8 mouse cellular contexts compared by ENCODE assay signal in genomic region chr14:13198491-13198890, GRCm38 (mm10).
A peak's percentile ranks its signal among the peaks of the same experiment; 100 is the strongest.
DNase-seq lines count a peak whose midpoint lies in the region; ATAC-seq and TF ChIP-seq lines count a peak whose summit lies in the region.

No protein-coding gene starts in this region.

- no peak for TF ChIP-seq EP300 in liver, embryonic 14.5 days (IDR thresholded peaks at IDR 0.05; ENCODE audit: low read depth)

- peak; percentile 9; the same call in 1 of the 2 replicates for TF ChIP-seq CTCF in liver, embryonic 14.5 days (IDR thresholded peaks at IDR 0.05; ENCODE audit: low read depth)

- no peak overlapping the region for H3K4me2 ChIP-seq in liver, embryonic 14.5 days (ENCODE audit: low read depth)
- no peak overlapping the region for H3K4me2 ChIP-seq in embryonic facial prominence, embryonic 14.5 days (ENCODE audit: low read depth, low read length)

- peak; percentile 42 for DNase-seq in adrenal gland, postnatal 10 days
- DNase-seq in adrenal gland, adult 8-10 months, result no peak
- no peak for DNase-seq in liver, embryonic 14.5 days (ENCODE audit: low read depth in 3 of 3, low spot score in 3 of 3)
- DNase-seq in liver, result no peak
- DNase-seq in embryonic facial prominence, embryonic 14.5 days (ENCODE audit: low spot score), result peak; percentile 69
- peak; percentile 59 to 84 for DNase-seq in left cerebral cortex, postnatal 25 days (ENCODE audit: low spot score in 2 of 2)
- no peak for DNase-seq in yolk sac, embryonic 10.5 days (ENCODE audit: low spot score)
- no peak for DNase-seq in T-cell, adult 2 months (ENCODE audit: low spot score)

- intact Hi-C loops in left cerebral cortex, postnatal 25 days (cut with DNase I), result loop anchor here (1.0 to 2.0 kb wide), 3 partner anchors 376 to 624 kb away; partner anchors contain the start of gene Cadps

- no peaks in the 10 kb centered on the region for H3K9me3 ChIP-seq in liver, embryonic 14.5 days (ENCODE audit: control insufficient read depth, low read length)
- H3K9me3 ChIP-seq in embryonic facial prominence, embryonic 14.5 days (ENCODE audit: control insufficient read depth, low read length), result no peaks in the 10 kb centered on the region

- H3K4me1 ChIP-seq in liver, embryonic 14.5 days (replicated peaks; ENCODE audit: control insufficient read depth in 2 of 2, insufficient read depth in 2 of 2, low read length in 1 of 2), result no peaks in the 10 kb centered on the region
- H3K4me1 ChIP-seq in embryonic facial prominence, embryonic 14.5 days (ENCODE audit: control insufficient read depth, insufficient read depth, low read length), result no peaks in the 10 kb centered on the region

- no peak overlapping the region for H3K9ac ChIP-seq in liver, embryonic 14.5 days (replicated peaks)
- H3K9ac ChIP-seq in embryonic facial prominence, embryonic 14.5 days (ENCODE audit: low read depth, low read length), result no peak overlapping the region

- ATAC-seq in liver, embryonic 14.5 days (ENCODE audit: insufficient read depth), result no peak
- peak; percentile 37; the same call in 1 of the 2 replicates for ATAC-seq in embryonic facial prominence, embryonic 14.5 days (ENCODE audit: low read depth)

- H3K27me3 ChIP-seq in liver, embryonic 14.5 days (ENCODE audit: control insufficient read depth, insufficient read depth, low read length), result no peaks in the 10 kb centered on the region
- H3K27me3 ChIP-seq in embryonic facial prominence, embryonic 14.5 days (replicated peaks; ENCODE audit: control insufficient read depth, insufficient read depth, low read length), result no peaks in the 10 kb centered on the region

- no peak overlapping the region for H3K4me3 ChIP-seq in liver, embryonic 14.5 days (ENCODE audit: insufficient read depth in 1 of 2, low read depth in 2 of 2, low read length in 2 of 2)
- no peak overlapping the region for H3K4me3 ChIP-seq in embryonic facial prominence, embryonic 14.5 days (ENCODE audit: low read depth, low read length)

- H3K36me3 ChIP-seq in liver, embryonic 14.5 days (replicated peaks; ENCODE audit: control insufficient read depth, insufficient read depth, low read depth), result no peaks in the 10 kb centered on the region
- H3K36me3 ChIP-seq in embryonic facial prominence, embryonic 14.5 days (ENCODE audit: control insufficient read depth, insufficient read depth, low read length), result no peaks in the 10 kb centered on the region

- 19% methylated on average over 1 of the region's 1 CpGs for WGBS in liver, embryonic 14.5 days (ENCODE audit: insufficient replicate concordance)
- WGBS in embryonic facial prominence, embryonic 14.5 days, result 45% methylated on average over 1 of the region's 1 CpGs

- no peak overlapping the region for H3K27ac ChIP-seq in liver, embryonic 14.5 days
- H3K27ac ChIP-seq in embryonic facial prominence, embryonic 14.5 days (replicated peaks; ENCODE audit: low read depth, low read length), result no peak overlapping the region

Comparison
In these comparisons a context has a peak if more than half of its experiments do, and no peak if none do; other contexts are left out.
1. DNase-seq: peak in adrenal gland, postnatal 10 days (single experiment), embryonic facial prominence, embryonic 14.5 days (single experiment) and left cerebral cortex, postnatal 25 days (2 of 2); none in adrenal gland, adult 8-10 months (single experiment), liver, embryonic 14.5 days (0 of 3), liver (single experiment), yolk sac, embryonic 10.5 days (single experiment) and T-cell, adult 2 months (single experiment).